In the genomic region with DNA sequence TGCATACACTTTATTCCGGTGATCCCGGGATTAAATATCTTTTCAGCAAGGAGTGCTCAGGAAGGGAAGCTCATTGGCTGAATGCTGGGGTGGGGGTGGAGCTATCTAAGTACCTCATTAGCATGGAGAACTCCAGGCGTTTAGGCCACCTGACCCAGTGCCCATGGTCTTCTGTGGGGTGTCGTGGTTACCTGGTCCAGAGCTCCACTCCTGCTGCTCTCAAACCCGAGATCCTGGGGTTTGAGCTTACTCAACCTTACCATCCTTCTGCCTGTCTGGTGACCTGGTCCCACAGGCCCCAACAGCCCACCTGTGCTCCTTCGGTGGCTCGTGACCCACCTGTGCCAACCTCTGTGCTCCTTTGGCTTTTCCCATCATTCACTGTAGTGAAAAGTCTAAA, we compare ENCODE assay signal across 20 mouse cellular contexts.
"Had no signal": no experiment of that assay in that cellular context is flagged by ENCODE, and none has a peak within 500 bp of the region (broad histone marks: within the 10 kb centered on the region; RNA-seq: fewer than 3 reads in every experiment).

No protein-coding gene starts in this region.

- ATAC-seq: hindbrain, embryonic 16.5 days; inflammation-experienced regulatory T-cells, adult 6 months; intestine, embryonic 15.5 days; intestine, postnatal 0 days had no signal

- DNase-seq: gastrocnemius, adult 2 months; gastrocnemius, postnatal 10 days; gastrocnemius, postnatal 25 days; heart, adult 18-20 months; heart, postnatal 10 days; heart, postnatal 4 days; kidney, adult 18-20 months; kidney, adult 8-10 months; kidney, postnatal 10 days; kidney, postnatal 25 days; kidney, postnatal 4 days; liver; liver, embryonic 13.5 days had no signal

- H3K27me3 ChIP-seq: heart, embryonic 12.5 days; hindbrain, embryonic 12.5 days; intestine, embryonic 15.5 days; liver, embryonic 13.5 days; liver, embryonic 15.5 days had no signal
